Mouse (Mus musculus) heart, postnatal 25 days (tissue): ENCODE results near the gene Ap3b2. TPM values are rescaled to one million over a fixed set of nuclear protein-coding genes. Genes with fewer than 3 reads are reported as not detected.
A peak's percentile ranks its signal among the peaks of the same experiment; 100 is the strongest.

Experiments
- DNase-seq: peaks from one replicate; pipeline ENCODE4 v3.0.0; 2022; ENCODE audit warnings: low spot score
- intact Hi-C: fragments of 180-260 bp; cut with DNase I; formaldehyde crosslinking; loops from one replicate; pipeline ENCODE4 v1.15.1; 2025
- total RNA-seq, 2 experiments: library from RNA; stranded (reverse); gene quantifications; 2 replicates each; pipeline ENCODE4 v1.2.3; 2021

The Ap3b2 gene
- total RNA-seq, result not detected

- DNase-seq, result no peak
- intact Hi-C loops, result no loop called here
Measured at GRCm38 (mm10) chr7:81493331-81494021, at the start of gene Ap3b2. Gene Ap3b2 (minus strand): TSS chr7:81493925.

- no peak for DNase-seq
- intact Hi-C loops, result no loop called here
Measured at GRCm38 (mm10) chr7:81542934-81543333, 49.2 kb upstream of the Ap3b2 start.

GRCm38 (mm10) chr7:81541924-81542524 is 48.3 kb upstream of the Ap3b2 start:
- intact Hi-C loops, result no loop called here

GRCm38 (mm10) chr7:81540999-81541398 is 47.3 kb upstream of the Ap3b2 start:
- no peak for DNase-seq
- intact Hi-C loops, result no loop called here

More at GRCm38 (mm10) chr7:81541924-81542524, 48.3 kb upstream of the Ap3b2 start:
- DNase-seq, result peak; percentile 38

GRCm38 (mm10) chr7:81539565-81539964 is 45.8 kb upstream of the Ap3b2 start:
- intact Hi-C loops, result no loop called here

GRCm38 (mm10) chr7:81538070-81538675 is 44.4 kb upstream of the Ap3b2 start:
- intact Hi-C loops, result no loop called here
- no peak for DNase-seq

More at GRCm38 (mm10) chr7:81539565-81539964, 45.8 kb upstream of the Ap3b2 start:
- DNase-seq, result no peak

- intact Hi-C loops, result no loop called here
Measured at GRCm38 (mm10) chr7:81536478-81536877, 42.8 kb upstream of the Ap3b2 start.

GRCm38 (mm10) chr7:81531462-81531861 is 37.7 kb upstream of the Ap3b2 start:
- DNase-seq, result no peak
- intact Hi-C loops, result no loop called here

More at GRCm38 (mm10) chr7:81536478-81536877, 42.8 kb upstream of the Ap3b2 start:
- no peak for DNase-seq

GRCm38 (mm10) chr7:81528918-81529317 is 35.2 kb upstream of the Ap3b2 start:
- no peak for DNase-seq
- intact Hi-C loops, result no loop called here

GRCm38 (mm10) chr7:81523663-81524017 is 29.9 kb upstream of the Ap3b2 start:
- no peak for DNase-seq
- intact Hi-C loops, result loop anchor here (5.0 kb wide), 2 partner anchors 49 to 176 kb away; partner anchors contain the start of genes Rps17 and Whamm

- peak; percentile 80 for DNase-seq
- intact Hi-C loops, result loop anchor here (5.0 kb wide), 2 partner anchors 49 to 176 kb away; partner anchors contain the start of genes Rps17 and Whamm
Measured at GRCm38 (mm10) chr7:81523008-81523662, 29.4 kb upstream of the Ap3b2 start.

GRCm38 (mm10) chr7:81516154-81517030 is 22.7 kb upstream of the Ap3b2 start:
- DNase-seq, result no peak
- intact Hi-C loops, result no loop called here

- intact Hi-C loops, result no loop called here
- DNase-seq, result no peak
Measured at GRCm38 (mm10) chr7:81514906-81515590, 21.3 kb upstream of the Ap3b2 start.

- DNase-seq, result no peak
- intact Hi-C loops, result no loop called here
Measured at GRCm38 (mm10) chr7:81501050-81501449, 7.3 kb upstream of the Ap3b2 start.

- DNase-seq, result no peak
- intact Hi-C loops, result no loop called here
Measured at GRCm38 (mm10) chr7:81498181-81498580, 4.5 kb upstream of the Ap3b2 start, which contains the start of gene BC048679. Gene BC048679 (minus strand): TSS chr7:81498281.

- DNase-seq, result no peak
- intact Hi-C loops, result no loop called here
Measured at GRCm38 (mm10) chr7:81497171-81497570, 3.4 kb upstream of the Ap3b2 start.

- intact Hi-C loops, result no loop called here
- DNase-seq, result no peak
Measured at GRCm38 (mm10) chr7:81492628-81493027, 1.1 kb downstream of the Ap3b2 start.

GRCm38 (mm10) chr7:81489649-81490048 is 4.1 kb downstream of the Ap3b2 start:
- DNase-seq, result no peak
- intact Hi-C loops, result no loop called here

GRCm38 (mm10) chr7:81480800-81481199 is 12.9 kb downstream of the Ap3b2 start:
- no peak for DNase-seq
- intact Hi-C loops, result no loop called here
